Mouse (Mus musculus): ENCODE measurements around the gene Hist3h2ba. TPM values are rescaled to one million over a fixed set of nuclear protein-coding genes. Genes with fewer than 3 reads are reported as not detected.

The Hist3h2ba gene
- total RNA-seq, 1 experiment, result 141 TPM

DNA sequence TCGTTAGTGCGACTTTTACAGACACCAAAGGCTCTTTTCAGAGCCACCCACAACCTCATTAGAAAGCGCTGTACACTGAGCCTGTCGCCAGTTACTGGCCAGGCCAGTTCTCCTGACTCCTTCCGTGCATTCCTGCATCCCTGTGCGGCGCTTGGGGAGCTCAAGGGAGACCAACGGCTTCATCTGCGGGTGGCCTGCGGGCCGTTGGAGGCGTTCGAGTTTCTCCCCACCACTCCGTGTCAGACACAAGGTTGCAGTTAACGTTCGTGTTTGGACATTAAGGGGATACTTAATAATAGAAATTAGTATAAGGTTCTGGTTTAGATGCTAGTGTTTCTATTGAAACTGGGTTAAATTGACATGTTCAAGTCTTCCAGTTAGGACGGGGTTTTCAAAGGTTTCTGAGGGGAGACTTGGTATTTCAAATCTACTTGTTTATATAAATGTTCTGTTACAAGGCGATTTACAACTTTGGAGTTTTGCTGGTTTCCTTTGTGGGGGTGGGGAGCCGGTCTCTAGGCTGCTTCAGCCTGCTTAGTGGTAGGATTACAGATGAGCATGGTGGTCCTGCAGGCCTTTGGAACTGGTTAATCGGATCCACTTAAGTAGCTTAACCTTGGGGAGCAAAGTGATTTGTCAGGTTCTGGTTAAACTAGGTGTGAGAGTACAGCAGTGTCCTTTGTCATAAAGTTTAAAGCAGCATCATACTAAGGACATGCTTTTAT, 6.6 kb downstream of the Hist3h2ba start:
- H3K36me3 ChIP-seq (ENCODE audit: control insufficient read depth, insufficient read depth, low read length, poor library complexity, severe bottlenecking), result peaks cover 5% of the 10 kb centered on the region; the same call in 1 of the 2 replicates
- in situ Hi-C loops (cut with MboI; ENCODE audit: low sequenced_read_pairs in 2 of 2, unreplicated experiment in 2 of 2), result no loop called here
- DNase-seq (ENCODE audit: low read depth, low spot score), result no peak
- H3K27ac ChIP-seq (ENCODE audit: insufficient read depth, low read depth, low read length, poor library complexity, severe bottlenecking), result peak overlapping the region; percentile 92
- TF ChIP-seq ZNF384 (IDR thresholded peaks at IDR 0.05; ENCODE audit: low read depth, low read length), result no peak
- TF ChIP-seq ZC3H11A (IDR thresholded peaks at IDR 0.05; ENCODE audit: borderline replicate concordance, low read depth, low read length), result no peak
- TF ChIP-seq HCFC1 (IDR thresholded peaks at IDR 0.05; ENCODE audit: borderline replicate concordance, insufficient read depth, low read length), result no peak
- peak overlapping the region; percentile 65 to 94 for H3K4me3 ChIP-seq (ENCODE audit: insufficient read depth in 1 of 2, low read depth in 1 of 2, low read length in 2 of 2, poor library complexity in 1 of 2, severe bottlenecking in 1 of 2)
- H3K9me3 ChIP-seq (ENCODE audit: control insufficient read depth, insufficient read depth, low read depth, low read length), result no peaks in the 10 kb centered on the region
- H3K4me1 ChIP-seq (ENCODE audit: control insufficient read depth in 2 of 2, insufficient read depth in 2 of 2, low read length in 2 of 2, poor library complexity in 1 of 2), result peaks cover 0 to 3% of the 10 kb centered on the region in 2 experiments; a peak in 1 of 4 replicates
- H3K9ac ChIP-seq (ENCODE audit: insufficient read depth, low read depth, low read length, poor library complexity, severe bottlenecking), result peak overlapping the region; percentile 94

DNA sequence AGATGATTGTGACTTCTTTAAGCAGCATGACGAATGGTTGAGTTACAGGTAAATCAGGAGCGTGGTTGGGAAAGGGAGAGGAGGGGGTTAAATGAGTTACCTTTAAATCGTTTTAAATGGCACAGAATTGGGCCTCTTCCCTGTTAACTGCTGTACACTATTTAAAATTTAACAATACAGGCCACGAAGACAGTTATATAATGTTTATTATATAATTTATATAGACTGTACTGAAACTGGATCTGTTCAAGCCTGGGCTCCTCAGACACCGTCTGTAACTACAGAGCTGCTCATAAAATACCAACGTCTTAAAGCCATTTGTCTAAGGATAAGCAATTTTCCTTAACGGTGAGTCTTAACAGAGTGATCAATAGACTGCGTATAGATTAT, 7.1 kb downstream of the Hist3h2ba start:
- H3K4me1 ChIP-seq (ENCODE audit: control insufficient read depth in 2 of 2, insufficient read depth in 2 of 2, low read length in 2 of 2, poor library complexity in 1 of 2), result peaks cover 0 to 3% of the 10 kb centered on the region in 2 experiments; a peak in 1 of 4 replicates
- H3K27ac ChIP-seq (ENCODE audit: insufficient read depth, low read depth, low read length, poor library complexity, severe bottlenecking), result no peak overlapping the region
- no peak for DNase-seq (ENCODE audit: low read depth, low spot score)
- TF ChIP-seq CHD2 (IDR thresholded peaks at IDR 0.05; ENCODE audit: low read depth, low read length) (no peak), ZNF384 (IDR thresholded peaks at IDR 0.05; ENCODE audit: low read depth, low read length) (no peak), MAFK (IDR thresholded peaks at IDR 0.05; ENCODE audit: insufficient read depth, low read depth, low read length) (no peak), HCFC1 (IDR thresholded peaks at IDR 0.05; ENCODE audit: borderline replicate concordance, insufficient read depth, low read length) (no peak), ZC3H11A (IDR thresholded peaks at IDR 0.05; ENCODE audit: borderline replicate concordance, low read depth, low read length) (no peak)
- peaks cover 5% of the 10 kb centered on the region; the same call in 1 of the 2 replicates for H3K36me3 ChIP-seq (ENCODE audit: control insufficient read depth, insufficient read depth, low read length, poor library complexity, severe bottlenecking)
- no peak overlapping the region for H3K9ac ChIP-seq (ENCODE audit: insufficient read depth, low read depth, low read length, poor library complexity, severe bottlenecking)
- H3K4me3 ChIP-seq (ENCODE audit: insufficient read depth in 1 of 2, low read depth in 1 of 2, low read length in 2 of 2, poor library complexity in 1 of 2, severe bottlenecking in 1 of 2), result peak overlapping the region; percentile 65 to 94
- no peaks in the 10 kb centered on the region for H3K9me3 ChIP-seq (ENCODE audit: control insufficient read depth, insufficient read depth, low read depth, low read length)
- in situ Hi-C loops (cut with MboI; ENCODE audit: low sequenced_read_pairs in 2 of 2, unreplicated experiment in 2 of 2), result no loop called here

DNA sequence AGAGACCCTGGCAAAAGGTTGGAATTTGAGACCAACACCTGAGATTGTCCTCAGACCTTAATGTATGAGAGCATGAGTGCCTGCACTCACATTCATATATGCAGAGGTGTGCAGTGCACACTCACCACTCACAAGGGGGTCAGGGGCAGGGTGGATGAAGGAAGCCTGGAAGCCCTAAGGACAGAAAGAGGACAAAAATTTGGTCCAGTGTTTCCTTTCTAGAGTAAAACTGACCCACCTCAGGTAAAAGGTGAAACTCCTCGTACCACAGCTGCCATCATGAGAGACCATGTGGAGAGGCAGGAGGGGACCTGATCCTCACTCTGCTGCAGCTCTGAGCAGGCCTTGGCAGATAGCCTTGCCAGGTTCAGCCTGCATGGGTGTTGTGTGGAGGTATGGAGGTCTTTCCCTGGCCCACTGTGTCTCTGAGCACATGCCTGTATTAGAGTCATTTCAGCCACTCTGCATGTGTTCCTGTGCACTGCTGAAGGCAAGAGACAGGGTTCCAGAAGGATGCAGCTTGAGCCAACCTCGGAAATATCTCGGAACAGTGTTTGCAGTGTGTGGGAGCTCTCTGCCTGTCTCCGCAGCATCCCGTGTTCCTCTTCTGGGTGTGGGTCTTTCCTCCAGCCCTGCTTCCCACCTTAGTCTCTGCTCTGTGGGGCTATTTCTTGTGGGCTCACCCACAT, 8.7 kb downstream of the Hist3h2ba start:
- Histone ChIP-seq H3K36me3 (ENCODE audit: control insufficient read depth, insufficient read depth, low read length, poor library complexity, severe bottlenecking) (peaks cover 5% of the 10 kb centered on the region; the same call in 1 of the 2 replicates), H3K9me3 (ENCODE audit: control insufficient read depth, insufficient read depth, low read depth, low read length) (no peaks in the 10 kb centered on the region), H3K9ac (ENCODE audit: insufficient read depth, low read depth, low read length, poor library complexity, severe bottlenecking) (no peak overlapping the region), H3K27ac (ENCODE audit: insufficient read depth, low read depth, low read length, poor library complexity, severe bottlenecking) (no peak overlapping the region), H3K4me1 (ENCODE audit: control insufficient read depth in 2 of 2, insufficient read depth in 2 of 2, low read length in 2 of 2, poor library complexity in 1 of 2) (peaks cover 0 to 3% of the 10 kb centered on the region in 2 experiments; a peak in 2 of 4 replicates), H3K4me3 (ENCODE audit: insufficient read depth in 1 of 2, low read depth in 1 of 2, low read length in 2 of 2, poor library complexity in 1 of 2, severe bottlenecking in 1 of 2) (no peak overlapping the region)
- in situ Hi-C loops (cut with MboI; ENCODE audit: low sequenced_read_pairs in 2 of 2, unreplicated experiment in 2 of 2), result no loop called here
- DNase-seq (ENCODE audit: low read depth, low spot score), result no peak
- TF ChIP-seq HCFC1 (IDR thresholded peaks at IDR 0.05; ENCODE audit: borderline replicate concordance, insufficient read depth, low read length) (no peak), CHD2 (IDR thresholded peaks at IDR 0.05; ENCODE audit: low read depth, low read length) (no peak), ZC3H11A (IDR thresholded peaks at IDR 0.05; ENCODE audit: borderline replicate concordance, low read depth, low read length) (no peak), MAFK (IDR thresholded peaks at IDR 0.05; ENCODE audit: insufficient read depth, low read depth, low read length) (no peak)

DNA sequence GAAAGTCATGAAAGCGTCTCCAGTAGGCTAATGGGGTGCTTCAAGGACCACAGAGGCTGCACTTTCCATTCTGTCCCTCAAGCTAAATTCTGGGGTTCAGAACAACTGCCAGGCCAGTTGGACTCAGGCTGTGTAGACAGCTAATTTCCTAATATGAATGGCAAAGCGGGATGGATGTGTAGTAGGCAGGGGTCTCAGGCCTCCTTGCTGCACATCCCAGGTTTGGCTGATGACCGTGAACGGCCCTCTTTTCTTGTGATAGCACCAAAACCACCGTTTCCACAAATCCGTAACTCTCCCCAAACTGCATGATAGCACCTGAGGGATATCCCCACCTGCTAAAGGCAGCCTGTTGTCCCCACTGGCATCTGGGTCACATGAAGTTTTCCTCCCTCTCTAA, 9.8 kb downstream of the Hist3h2ba start:
- Histone ChIP-seq H3K36me3 (ENCODE audit: control insufficient read depth, insufficient read depth, low read length, poor library complexity, severe bottlenecking) (peaks cover 5% of the 10 kb centered on the region; the same call in 1 of the 2 replicates), H3K27ac (ENCODE audit: insufficient read depth, low read depth, low read length, poor library complexity, severe bottlenecking) (no peak overlapping the region), H3K4me3 (ENCODE audit: insufficient read depth in 1 of 2, low read depth in 1 of 2, low read length in 2 of 2, poor library complexity in 1 of 2, severe bottlenecking in 1 of 2) (no peak overlapping the region), H3K9me3 (ENCODE audit: control insufficient read depth, insufficient read depth, low read depth, low read length) (no peaks in the 10 kb centered on the region), H3K9ac (ENCODE audit: insufficient read depth, low read depth, low read length, poor library complexity, severe bottlenecking) (no peak overlapping the region), H3K4me1 (ENCODE audit: control insufficient read depth in 2 of 2, insufficient read depth in 2 of 2, low read length in 2 of 2, poor library complexity in 1 of 2) (peaks cover 0 to 3% of the 10 kb centered on the region in 2 experiments; a peak in 2 of 4 replicates)
- DNase-seq (ENCODE audit: low read depth, low spot score), result no peak
- TF ChIP-seq MAFK (IDR thresholded peaks at IDR 0.05; ENCODE audit: insufficient read depth, low read depth, low read length), result no peak
- no peak for TF ChIP-seq ZNF384 (IDR thresholded peaks at IDR 0.05; ENCODE audit: low read depth, low read length)
- no peak for TF ChIP-seq ZC3H11A (IDR thresholded peaks at IDR 0.05; ENCODE audit: borderline replicate concordance, low read depth, low read length)
- in situ Hi-C loops (cut with MboI; ENCODE audit: low sequenced_read_pairs in 2 of 2, unreplicated experiment in 2 of 2), result no loop called here
